Mouse (Mus musculus) thymus, postnatal 4 days (tissue): ENCODE measurements at regions not wholly inside any gene's neighbourhood (a gene's known extent, or its start where the extent isn't known, plus 50 kb on each side); places are given as distances from the start of the nearest gene placed in this dataset.

Source experiments
- DNase-seq: peaks from one replicate; pipeline ENCODE4 v3.0.0; 2021

DNA sequence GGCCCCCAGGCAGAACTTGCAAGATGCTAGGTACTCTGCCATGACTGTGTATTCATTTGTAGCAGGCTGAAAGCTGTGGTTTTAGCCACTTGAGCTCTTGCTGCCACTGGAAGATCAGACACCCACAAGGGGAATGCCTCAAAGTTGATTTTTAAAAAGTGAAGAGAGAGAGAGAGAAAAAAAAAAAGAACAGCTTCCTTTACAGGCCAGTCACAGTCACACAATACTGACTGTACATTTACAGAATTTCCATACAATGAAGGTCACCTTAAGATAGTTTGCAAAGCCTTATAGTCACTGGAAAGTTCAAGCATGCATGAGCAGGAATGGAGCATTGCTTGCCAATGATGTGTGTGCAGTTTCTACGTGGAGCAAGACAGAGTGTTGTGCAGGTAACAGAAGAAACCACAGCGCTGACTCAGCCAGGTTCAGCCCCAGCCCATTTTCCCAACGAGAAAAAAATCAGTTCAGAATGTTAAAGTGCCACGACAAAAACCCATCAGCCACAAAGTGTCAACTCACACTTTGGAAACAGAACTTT is 109.3 kb upstream of the Ado start:
- no peak for DNase-seq

DNA sequence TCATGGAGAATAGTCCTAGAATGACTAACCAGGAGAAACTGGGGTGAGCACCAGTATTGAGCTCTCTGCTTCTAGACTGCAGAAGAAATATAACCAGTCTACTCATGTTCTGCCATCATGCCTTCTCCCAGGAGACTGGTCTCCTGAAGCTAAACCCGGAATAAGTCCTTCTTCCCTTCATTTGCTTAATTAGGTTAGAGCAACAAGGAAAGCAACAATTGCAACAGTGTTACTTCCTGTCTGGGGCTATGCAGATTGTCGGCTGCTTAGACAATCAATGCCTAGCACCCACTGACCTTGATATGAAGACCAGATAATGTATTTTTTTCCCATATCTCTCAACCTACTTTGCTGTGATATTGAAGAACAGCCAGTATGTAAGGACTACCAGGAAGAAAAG is 108.5 kb upstream of the Ado start:
- DNase-seq: no peak

DNA sequence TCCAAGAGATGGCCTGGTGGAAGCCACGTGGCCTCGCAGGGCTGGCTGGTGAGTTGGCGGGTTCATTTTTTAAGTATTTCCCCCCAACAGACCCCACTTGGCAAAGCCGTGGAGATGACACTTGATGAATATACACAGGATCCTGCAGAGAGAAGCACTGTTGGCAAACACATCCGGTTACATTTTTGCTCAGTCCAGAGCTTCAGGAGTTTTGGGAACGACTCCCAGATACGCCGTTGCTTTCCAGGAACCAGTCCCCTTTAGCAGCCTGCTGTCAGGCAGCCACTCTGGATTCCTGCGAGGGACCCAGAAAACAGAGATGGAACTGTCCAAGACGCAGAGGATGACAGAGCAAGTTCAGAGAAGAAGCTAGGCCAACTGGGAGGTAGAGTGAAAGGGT is 105.8 kb upstream of the Ado start:
- no peak for DNase-seq

DNA sequence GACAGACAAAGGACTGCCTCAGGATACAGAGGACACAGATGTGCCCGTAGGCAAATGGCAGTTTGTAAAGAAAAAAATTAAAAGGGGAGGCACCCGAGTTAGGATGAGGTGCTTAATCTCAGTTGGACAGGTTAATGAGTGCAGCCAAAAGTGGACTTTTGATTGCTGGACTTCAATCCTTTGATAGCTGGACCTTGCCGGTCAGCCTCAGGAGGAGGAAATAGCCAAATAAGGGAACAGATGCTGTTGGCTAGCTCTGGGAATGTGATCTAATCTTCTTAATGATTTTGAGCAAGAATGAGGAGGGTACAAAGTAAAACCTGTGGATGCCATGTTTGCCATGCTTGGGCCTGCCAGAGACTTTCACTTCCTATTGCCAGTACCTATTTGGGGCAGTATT is 103.5 kb upstream of the Ado start:
- DNase-seq: no peak

DNA sequence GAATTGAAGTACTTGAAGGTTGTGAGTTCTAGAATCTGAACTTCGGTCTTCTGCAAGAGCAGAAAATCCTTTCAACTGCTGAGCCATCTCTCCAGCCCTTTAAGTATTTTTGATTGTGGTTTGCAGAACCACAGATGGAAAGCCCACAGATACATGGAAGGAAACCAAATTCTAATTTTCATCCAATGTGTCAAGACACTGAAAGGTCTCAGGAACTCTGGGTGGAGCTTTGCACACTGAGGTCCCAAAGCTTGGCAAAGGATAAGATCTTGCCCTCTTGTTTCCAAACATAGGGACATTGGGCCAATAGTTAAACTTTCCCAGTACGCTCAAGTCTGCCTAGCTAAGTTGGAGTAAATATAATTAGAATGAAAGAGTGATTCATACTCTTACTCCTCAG is 102.6 kb upstream of the Ado start:
- no peak for DNase-seq

DNA sequence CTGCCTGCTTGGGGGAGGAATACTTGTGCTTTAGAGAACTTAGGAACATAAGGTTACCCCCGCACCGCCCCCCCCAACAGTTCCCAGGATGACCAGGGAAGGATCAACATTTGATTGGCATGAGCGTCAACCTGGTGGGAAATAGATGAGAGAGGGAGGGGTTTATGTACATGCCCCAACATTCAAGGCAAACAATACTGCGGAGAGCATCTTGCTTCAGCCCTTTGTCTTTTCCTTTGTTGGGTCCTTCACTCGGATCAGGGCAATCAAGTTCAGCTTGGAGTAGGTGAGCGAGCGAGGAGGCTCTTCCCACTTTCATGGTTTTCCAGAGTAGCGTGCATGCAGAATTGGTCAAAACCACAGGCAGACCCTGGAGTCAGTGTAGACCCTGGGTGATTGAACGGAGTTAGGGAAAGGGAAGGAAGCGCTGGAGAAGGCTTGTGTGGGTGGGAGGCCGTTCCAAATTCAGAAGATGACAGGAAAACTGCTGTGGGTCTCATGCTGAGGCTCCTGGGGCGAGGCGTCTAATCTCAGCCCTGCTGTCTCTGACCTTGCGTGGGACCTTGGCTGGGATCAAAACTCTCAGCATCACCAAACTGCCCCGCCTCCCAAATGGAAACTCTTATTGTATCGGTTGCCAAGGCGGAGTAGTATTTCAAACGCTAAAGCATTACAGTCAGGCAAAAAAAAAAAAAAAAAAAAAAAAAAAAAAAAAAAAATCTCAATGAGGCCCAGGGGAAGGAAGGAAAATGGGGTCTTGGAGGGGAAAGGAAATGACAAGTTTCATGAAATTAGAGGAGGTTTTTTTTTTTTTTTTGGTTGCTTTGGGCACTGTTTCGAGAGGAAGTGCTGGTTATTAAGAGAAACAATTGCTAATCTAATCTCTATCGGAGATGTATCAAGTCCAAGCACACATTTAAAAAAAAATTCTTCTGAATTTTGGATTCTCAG is 99.3 kb upstream of the Ado start:
- peak; percentile 30 for DNase-seq

DNA sequence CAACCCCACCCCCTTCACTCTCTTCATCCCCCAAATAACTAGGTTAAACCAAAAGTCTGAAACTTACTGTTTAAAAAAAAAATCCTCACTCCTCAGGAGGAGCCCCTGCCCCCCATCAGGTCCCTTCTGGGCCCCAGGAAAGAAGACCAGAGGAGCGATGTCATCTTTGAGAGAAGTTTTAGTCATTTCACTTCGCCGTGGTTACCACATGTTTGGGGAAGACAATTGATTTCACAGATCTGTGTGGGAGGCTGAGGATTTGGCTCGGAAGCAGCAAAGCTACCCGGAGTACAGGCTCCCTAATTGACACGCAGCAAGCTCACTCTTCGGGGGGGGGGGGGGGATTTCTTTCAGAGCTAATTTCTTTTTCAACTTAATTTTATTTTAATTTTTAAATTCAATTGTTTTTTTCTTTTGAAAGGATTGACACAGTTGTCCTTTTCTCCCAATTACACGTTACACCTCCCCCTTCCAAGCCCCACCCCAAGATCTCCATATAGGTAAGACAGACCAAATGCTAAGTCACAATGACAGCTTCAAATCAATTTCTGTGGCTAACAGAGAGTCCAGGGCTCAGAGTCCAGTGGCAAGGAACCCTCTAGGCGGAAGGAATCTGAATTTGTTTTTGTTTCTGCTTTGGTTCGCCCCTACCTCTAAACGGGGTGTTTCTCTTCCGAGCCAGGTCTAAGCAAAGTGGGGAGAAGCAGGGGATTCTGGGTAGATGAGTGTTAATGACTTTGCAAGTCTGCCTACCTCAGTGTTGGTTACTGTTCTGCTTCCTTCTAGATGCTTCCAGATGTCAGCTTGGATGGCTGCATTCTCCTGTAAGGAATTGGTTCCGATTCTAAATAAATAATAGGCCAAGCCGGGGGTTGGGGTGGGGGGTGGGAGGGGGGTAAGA is 98.2 kb upstream of the Ado start:
- DNase-seq: peak; percentile 39

DNA sequence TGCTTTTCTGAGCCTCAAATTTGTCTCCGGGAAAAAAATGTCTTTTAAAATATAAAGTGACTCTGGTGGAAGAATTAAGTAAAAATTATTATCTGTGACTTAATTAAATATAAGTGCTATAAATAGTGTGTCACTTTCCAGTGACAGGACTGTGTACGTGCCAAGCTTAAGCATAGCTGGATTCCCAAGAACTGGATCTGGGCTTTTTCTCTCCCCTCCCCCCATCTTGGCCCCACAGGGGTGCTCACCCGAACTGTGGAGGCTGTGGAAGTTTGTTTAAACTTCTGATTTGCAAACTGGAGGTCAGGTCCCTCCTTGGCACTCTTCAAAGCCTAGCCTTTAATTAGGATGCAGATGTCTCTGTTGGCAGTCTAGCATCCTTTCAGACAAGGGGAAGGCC is 97.1 kb upstream of the Ado start:
- DNase-seq: no peak

DNA sequence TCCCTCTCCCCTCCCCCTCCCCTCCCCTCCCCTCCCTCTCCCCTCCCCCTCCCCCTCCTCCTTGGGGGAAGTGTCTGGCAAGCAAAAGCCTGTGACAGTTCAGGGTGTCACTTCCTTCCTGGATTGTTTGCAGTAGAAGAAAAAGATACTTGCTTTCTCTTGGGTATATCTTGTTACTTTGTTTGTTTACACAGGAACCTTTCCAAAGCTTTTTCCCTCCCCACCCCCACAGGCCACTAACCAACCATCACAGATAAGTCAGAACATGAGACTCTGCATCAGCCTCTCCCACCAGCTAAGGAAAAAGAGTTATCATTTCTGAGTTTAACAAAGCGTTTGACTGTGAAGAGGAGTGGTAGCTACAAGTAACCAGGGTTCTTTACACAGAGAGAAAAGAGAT is 95.5 kb upstream of the Ado start:
- peak; percentile 47 for DNase-seq

DNA sequence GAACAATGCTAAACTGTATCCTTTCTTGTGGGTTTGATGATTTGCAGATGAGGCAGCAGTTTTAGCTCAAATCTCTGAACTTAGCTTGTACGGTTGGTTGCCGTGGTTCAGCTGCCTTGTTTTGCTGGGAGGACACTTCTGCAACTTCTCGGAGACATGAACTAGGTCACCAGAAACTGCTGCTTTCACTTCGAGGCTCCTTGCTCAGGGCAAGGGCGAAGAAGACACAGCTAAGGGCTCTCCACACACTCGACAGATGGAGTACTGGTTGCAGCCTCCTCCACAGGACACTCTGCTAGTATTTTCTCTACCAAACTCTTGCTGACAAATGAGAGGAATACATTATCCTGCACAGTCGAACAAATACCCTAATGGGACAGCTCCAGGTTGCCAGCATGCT is 94.9 kb upstream of the Ado start:
- peak; percentile 63 for DNase-seq

DNA sequence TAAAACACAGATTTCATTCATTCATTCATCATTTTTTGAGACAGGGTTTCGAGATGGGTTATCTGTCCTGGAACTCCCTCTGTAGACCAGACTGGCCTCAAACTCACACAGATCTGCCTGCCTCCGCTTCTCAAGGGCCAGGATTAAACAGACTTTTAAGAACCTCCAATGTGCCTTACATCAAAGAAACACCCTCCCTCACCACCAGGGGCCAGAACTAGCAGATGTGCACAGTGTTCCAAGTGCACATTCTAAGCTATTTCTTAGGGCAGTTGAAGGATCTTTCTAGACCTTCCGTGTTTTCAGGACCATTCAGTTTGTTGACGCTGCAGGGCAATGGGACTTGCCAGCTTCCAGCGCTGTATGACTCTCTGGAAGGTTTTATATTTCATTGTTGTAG is 88.6 kb upstream of the Ado start:
- DNase-seq: peak; percentile 45

DNA sequence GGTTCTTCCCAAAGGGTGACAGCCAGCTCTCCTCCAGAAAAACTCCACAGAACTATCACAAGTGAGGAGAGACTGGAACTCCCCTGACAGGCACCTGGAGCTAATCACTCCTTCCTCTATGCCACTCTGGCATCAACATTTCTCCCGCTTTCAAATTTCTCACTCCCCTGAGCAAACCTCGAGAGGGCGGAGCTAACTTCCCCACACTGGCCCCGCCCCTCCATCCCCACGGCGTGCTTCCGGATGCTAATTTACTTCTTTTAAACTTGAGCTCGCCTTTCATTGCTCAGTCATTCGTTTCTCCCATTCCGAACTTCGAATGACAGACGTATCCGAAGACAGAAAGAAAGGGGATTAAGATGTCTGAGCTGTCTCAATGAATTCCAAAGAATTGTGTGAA is 87.8 kb upstream of the Ado start:
- peak; percentile 89 for DNase-seq

DNA sequence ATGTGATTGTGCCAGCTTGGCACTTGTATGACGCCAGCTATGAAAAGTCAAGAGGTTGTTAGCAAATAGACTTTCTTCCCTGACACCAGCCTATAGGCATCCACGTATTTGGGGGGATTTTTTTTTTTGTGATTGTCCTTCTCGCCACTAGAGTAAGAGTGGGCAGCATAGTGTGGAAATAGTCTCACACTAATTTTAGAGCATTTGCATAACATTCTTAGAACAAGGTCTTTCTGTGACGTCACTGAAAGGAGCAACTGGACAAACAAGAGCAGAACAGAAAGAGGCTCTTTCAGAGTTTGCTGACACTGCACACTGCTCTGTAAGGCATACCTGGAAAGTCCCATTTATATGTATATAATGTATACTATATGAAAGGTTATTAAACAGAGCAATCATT is 86.0 kb upstream of the Ado start:
- no peak for DNase-seq

DNA sequence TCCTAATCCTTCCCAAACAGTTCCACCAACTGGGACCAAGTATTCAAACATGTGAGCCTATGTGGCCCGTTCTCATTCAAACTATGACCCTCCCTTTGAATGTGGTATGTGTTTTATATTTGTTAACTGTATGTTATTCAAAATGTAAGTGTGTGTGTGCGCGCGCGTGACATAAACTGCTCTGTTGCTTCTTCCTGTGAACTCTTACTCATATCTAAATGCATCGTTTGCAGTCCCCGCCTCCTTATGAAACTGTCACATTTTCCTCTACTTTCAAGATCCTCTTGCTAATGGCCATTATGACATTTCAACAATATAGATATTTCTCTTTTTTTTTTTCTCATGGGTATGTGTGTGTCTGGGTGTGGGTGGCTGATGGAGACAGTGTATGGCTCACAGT is 84.3 kb upstream of the Ado start:
- DNase-seq: no peak

DNA sequence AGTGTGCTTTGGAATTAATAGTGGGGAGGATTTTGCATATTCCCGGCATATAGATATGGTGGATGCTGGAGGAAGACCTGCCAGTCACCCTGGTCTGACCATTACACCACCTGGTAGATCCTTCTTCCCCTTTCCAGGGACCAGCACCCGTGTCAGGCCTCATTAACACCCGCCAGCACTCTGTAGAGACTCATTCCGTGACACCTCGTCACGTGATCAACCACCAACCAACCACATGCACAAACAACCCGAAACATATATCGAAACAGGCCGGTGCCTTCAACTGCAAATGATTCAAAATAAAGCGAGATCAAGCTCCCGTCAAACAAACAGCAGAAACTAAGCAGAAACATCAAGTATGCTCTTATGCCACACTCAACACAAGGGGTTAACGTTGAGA is 74.6 kb upstream of the Ado start:
- no peak for DNase-seq

DNA sequence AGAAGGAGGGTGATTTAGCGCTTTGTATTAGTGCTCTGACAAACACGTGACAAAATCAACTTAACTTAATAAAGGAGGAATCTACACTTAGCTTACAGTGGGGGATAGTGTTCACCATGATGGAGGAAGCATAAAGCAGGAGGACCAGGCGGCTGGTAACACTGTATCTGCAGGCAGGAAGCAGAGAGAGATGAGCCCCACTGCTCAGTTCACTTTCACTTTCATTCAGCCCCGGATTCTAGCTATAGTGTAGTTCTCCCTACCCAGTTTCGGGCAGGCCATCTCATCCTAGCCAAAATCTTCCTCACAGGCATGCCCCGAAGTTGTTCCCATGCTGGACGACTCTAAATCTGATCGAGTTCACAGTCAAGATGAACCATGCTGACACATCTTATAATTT is 71.3 kb upstream of the Ado start:
- DNase-seq: no peak

DNA sequence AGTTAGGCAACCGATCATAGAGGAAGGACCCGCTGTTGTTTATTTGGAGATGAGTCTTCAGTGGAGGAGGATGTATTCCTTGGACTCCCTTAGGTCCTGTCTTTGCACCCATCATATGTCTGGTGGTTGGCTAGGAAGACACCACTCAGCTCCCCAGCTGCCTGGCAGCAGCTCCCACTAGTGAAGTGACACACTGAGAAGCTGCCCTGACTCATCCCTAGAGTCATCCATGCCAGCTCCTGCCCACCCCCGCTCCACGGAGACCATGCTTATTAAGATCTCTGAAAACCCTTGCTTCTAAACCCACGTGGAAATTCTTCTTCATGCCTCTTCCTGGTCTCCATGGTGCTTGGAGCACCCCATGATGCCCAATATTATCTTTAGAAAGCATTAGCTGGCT is 69.4 kb upstream of the Ado start:
- DNase-seq: no peak

DNA sequence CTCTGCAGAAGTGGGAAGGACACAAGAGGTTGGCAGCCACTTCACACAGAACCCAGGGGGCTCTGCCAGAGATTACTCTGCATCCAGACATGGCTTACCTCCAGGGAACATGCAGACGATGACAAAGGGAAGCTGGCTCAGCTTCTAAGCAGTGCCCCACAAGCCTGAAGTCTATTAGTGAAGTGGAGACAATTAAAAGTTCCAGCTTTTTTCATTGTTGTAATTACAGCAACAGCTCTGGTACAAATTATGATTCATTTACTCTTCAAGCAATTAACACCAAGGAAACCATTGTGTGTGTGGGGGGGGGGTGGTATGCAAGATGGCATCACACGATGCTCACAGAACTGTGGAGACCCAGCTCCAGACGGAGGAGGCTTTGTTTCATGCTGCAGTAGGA is 66.3 kb upstream of the Ado start:
- no peak for DNase-seq

DNA sequence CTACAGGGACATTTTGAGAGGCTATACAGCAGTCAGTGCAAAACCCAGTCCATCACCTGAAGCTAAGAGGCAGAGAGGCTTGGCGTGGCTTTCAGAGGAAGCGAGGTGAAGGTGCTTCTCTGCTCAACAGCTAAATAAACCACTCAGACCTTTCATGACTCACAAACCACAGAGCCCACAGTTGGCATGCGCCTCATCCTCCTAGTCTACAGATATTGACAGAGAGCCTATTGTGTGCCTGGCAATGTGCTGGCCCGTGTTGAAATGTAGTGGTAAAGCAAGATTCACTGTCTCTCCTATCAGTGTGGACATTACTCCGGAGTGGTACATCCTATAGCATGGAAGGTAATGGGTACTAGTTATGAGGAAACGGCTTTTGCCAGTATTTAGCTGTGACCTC is 61.9 kb upstream of the Ado start:
- DNase-seq: peak; percentile 22

DNA sequence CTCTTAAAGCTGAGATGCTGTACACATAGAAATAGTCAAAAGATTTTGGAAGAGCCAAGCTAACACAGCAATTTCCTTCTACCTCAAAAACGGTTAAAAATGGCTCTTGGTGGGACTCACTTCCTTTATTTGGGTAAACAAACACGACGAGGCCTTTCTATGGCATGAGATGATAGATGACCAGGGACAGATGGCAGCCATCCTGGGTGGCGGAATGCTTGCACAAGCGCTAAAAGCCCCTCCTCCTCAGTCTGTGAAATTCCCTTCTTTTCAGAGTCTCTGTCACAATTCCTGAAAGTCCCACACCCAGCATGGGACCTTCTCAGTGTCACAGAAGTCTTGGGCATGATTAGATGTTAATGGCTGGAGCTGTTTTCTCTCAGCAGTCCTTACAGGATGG is 59.3 kb upstream of the Ado start:
- no peak for DNase-seq

DNA sequence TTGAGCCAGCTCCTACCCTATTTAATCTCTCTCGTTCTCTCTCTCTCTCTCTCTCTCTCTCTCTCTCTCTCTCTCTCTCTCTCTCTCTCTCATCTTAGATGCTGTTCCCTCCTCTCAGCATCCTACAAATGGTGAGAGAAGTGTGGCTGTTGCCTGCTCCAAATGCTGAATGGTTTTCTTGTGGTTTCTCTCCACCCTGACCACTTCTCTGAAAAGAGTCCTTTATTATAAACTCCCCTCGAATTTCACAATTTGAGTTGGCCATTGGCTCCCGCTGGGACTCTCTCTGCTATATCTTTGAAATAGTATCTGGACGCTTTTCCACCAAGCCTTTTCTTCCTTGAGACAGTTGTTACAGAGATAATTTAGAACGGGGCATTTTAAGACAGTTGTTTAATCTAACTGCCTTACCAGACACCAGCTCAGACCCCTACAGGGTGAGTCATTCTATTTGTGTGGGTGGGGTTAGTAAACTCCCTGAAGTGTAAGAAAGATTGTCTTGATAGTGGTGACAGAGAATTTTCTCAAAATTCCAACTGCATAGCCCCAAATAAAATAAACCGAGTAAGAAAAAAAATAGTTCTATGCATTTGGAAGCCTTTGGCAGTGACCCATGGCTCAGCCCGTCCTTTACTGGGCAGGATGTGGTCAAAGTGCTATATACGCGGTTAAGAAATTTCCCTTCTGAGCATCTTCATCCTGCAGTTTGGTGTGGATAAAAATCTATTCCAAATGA is 58.7 kb upstream of the Ado start:
- DNase-seq: no peak

DNA sequence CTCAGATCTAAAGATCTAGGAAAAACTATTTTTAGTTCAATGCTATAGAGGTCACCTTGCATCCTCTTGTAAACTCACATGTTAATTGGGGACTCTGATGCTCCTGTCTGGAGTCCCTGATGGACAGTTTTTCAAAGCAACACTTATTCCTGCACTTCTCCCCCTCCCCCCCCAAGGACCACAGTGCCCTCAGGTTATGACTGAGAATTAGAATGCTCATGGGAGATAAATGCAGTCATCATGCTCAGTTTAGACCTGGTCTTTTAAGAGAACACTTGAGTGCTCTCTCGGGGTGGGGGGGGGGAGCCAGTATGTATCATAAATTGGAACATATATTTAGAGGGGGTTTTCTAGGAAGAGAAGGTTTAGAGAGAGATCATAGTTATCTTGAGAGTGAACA is 58.0 kb upstream of the Ado start:
- no peak for DNase-seq

DNA sequence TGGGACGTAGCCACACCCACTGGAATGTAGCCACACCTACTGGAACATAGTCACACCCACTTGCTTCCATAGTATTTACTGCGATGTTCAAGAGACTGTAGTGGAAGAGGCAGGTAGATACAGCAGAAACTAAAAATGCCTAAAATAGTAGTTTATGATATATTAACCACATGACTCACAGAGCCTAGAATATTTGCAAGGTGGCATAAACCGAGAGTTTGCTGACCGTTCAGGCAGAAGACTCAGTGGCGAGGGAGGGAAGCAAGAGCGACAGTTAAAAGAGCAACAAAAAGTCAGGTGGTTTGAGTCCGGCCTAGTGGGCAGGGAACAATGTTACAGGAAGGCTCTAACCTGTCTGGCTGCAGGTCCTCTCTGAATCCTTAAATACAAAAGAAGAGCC is 50.6 kb upstream of the Ado start:
- DNase-seq: no peak
